Mouse (Mus musculus): Measurements from ENCODE around the gene Cap1. TPM values are rescaled to one million over a fixed set of nuclear protein-coding genes. Genes with fewer than 3 reads are reported as not detected.

Cap1 gene
- polyA plus RNA-seq (2012; rRNA removed): 129 and 179 TPM in 2 replicates

GRCm38 (mm10) chr4:122885768-122886578 is at the start of gene Cap1:
TSS of gene Cap1 (minus strand) at chr4:122886056.
- DNase-seq (ENCODE audit: low spot score): peak; percentile 88

DNA sequence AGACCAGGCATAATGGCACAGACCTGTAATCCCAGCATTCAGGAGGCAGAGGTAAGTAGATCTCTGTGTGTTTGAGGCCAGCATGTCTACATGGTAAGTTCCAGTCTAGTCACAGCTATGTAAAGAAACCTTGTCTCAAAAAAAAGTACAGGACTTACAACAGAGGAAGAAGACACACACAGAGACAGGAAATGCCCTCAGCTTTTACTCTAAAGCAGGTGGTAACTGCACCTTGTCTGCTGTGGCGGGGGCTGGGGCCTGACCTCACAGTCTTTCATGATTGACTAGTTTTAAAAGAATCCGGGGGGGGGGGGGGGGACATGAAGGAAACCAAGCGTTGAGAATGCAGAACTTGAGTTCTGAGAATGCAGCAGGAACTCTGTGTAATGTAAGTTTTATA is 48.0 kb upstream of the Cap1 start:
- DNase-seq (ENCODE audit: low spot score): no peak

- no peak for DNase-seq (ENCODE audit: low spot score)
Observed at GRCm38 (mm10) chr4:122933051-122933591, 47.3 kb upstream of the Cap1 start.

DNA sequence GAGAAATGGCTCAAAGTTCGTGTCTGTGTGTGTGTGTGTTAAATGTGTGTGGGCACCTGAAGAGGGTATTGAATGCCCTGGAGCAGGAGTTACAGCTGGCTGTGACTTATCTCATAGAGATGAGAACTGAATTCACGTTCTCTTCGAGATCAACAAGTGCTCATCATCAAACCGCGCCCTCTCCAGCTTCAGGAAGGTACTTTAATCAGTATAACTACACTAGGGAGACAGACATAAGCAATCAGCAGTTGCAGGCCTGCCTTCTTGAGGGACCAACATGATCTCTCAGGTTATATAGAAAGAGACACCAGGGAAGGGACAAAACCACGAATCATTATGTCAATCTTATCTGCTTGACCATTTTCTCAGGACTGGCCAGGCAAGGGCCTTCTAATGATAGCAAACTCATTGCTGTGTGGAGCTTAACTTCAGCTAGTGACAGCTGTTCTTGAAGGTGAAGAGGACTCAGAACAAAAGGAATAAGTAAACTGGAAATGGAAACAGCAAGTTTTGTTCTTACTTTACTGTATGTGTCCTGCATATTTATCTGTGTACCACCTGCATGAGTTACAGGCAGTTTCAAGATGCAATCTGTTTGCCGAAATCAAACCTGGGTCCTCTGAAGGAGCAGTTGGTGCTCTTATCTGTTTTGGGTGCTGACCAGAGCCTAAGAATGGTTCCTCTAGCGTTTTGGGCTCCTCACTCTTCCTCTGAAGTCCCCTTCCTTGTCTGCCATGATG is 46.6 kb upstream of the Cap1 start:
- DNase-seq (ENCODE audit: low spot score): no peak

- DNase-seq (ENCODE audit: low spot score): no peak
Observed at GRCm38 (mm10) chr4:122930939-122931590, 45.2 kb upstream of the Cap1 start.

DNA sequence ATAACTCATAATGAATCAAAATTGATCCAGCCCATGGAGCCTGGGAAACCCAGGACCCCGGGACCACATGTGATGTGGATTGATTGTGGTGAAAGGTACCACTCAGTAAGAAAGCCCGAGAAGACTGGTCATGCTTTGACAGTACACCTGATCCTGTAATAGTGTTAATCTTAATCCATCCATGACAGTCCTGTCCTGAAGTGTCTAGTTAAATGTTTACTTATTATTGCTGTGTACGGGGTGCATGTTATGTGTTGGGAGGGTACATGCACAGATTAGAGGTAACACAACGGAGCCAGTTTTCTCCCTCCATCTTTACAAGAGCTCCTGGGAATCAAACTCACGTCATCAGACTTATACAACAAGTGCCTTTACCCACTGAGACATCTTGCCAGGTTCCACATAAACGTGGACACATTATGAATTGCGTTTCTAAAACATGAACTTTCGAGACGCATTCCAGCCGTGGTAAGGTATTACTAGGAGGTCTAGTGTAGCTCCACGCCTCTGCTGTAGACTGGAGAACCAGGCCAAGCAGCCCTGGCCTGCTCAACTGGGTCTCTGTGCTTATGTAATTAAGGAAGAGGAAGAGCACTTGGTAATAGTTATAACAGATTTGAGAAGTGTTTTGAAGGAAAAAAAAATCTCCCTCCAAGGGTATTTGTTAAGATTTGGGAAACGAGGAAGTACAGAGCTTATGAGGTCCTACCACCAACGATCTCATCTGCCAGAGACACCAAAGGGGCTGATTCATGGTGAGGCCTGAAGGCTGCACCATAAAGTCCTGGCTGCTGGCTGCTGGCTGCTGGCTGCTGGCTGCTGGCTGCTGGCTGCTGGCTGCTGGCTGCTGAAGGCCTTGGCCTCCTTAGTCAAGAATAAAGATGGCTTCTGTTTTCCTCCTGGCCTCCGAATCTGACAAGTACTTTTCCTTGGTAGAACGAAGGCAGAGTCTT is 37.8 kb upstream of the Cap1 start:
- DNase-seq (ENCODE audit: low spot score): no peak

DNA sequence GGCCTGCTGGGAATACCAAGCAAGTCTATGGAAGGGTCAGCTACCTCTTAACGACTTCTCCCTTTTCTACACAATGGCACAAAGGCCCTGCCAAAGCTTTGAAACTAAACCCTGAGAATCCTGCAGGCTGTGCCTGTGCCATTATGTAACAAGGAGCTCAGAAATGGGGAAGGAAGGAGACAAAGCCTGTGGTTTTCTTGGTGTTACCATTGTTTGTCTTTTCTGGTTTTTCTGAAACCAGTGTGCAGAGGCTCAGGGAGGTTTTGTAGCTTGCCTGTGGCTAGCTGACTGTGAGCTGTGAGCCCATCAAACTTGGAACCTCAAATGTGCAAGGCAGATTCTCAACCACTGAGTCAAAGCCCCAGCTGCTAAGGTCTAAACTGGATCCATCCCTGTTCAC is 37.0 kb upstream of the Cap1 start:
- no peak for DNase-seq (ENCODE audit: low spot score)

GRCm38 (mm10) chr4:122915985-122916384 is 30.1 kb upstream of the Cap1 start:
- no peak for DNase-seq (ENCODE audit: low spot score)

DNA sequence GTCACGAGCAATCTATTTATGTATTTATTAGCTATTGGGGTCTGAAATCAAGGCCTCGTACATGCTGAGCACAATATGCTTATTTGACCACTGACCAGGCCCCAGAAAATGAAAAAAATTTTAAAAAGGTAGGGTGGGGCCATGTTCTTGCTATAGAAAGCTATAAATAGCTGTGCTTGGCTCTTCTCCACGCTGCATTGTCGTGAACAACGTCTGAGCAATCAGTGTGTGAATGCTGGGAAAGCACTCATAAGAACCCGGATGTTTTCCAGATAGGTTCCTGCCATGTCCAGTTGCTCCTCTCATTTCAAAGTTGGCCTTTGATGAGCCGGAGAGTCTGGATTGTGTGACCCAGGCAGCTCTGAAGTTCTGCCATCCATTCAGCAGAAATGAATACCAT is 28.3 kb upstream of the Cap1 start:
- no peak for DNase-seq (ENCODE audit: low spot score)

- DNase-seq (ENCODE audit: low spot score): no peak
Observed at GRCm38 (mm10) chr4:122912613-122913012, 26.8 kb upstream of the Cap1 start.

DNA sequence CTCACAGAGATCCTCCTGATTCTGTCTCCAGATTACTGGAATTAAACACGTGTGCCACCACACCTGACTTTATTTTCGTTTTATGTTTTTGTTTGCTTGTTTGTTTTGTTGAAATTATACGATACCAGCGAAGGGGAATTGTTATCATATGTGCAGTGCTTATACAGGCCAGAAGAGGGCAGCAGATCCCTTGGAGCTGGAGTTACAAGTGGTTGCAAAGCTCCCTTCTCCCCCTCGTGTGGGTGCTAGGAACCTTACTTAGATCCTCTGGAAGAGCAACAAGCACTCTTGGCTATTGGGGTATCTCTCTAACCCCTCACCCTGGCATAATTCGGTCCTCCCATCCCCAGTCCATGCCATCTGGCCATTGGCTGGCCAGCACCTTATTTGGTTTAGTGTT is 24.7 kb upstream of the Cap1 start:
- no peak for DNase-seq (ENCODE audit: low spot score)

GRCm38 (mm10) chr4:122909572-122910189 is 23.8 kb upstream of the Cap1 start:
- DNase-seq (ENCODE audit: low spot score): no peak

DNA sequence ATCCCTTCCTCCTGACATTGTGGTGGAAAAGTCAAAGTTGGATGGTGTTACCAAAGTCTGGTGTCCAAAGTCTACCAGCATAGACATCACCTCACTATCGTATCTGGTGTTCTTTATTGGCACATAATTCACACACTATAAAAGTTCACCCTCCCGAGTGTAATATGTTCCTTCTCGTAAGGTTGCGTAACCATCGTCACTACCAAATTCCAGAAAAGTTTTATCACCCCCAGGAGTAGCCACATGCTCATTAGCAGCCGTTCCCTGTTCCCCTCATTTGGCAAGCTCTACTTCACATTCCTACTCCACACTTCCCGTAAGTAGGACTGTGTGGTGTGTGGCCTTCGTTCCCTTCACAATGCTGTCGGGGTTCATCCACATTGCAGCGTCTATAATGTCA is 19.5 kb upstream of the Cap1 start:
- DNase-seq (ENCODE audit: low spot score): no peak

DNA sequence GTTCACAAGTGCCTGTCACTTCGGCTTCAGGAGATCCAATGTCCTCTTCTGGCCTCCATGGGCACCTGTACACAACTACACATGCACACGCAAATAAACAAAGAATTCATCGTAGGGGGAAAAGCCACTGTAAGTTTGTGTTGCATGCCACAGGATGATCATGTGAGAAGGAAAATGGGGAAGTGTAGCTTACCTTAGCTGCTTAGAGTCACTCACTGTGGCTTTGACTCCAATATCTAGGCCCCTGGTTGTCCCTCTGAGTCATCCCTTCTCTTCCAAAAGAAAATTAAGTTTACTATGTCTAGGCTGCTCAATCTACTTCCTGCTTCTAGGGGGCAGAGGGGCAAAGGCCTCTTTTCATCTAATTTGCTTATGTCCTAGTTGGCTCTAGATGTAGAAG is 17.9 kb upstream of the Cap1 start:
- DNase-seq (ENCODE audit: low spot score): no peak

- no peak for DNase-seq (ENCODE audit: low spot score)
Observed at GRCm38 (mm10) chr4:122902156-122902555, 16.3 kb upstream of the Cap1 start.

- DNase-seq (ENCODE audit: low spot score): peak; percentile 25
Observed at GRCm38 (mm10) chr4:122898313-122898712, 12.5 kb upstream of the Cap1 start.

DNA sequence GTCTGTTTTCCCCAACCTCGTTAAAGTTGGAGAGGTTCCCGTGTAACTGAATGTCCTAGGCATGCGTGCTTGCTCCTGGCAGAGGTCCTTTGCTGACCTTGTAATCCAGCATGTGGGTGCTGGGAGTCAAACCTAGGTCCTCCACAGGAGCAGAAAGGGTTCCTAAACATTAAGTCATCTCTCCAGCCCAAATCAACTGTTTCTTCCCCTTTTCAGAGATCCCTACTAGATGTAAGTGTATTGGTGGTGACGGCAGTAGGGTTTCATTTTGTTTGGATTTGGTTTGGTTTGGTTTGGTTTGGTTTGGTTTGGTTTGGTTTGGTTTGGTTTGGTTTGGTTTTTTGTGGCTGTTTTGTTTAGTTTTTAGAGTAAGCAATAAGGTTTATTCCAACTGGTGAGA is 11.9 kb upstream of the Cap1 start:
- DNase-seq (ENCODE audit: low spot score): no peak

DNA sequence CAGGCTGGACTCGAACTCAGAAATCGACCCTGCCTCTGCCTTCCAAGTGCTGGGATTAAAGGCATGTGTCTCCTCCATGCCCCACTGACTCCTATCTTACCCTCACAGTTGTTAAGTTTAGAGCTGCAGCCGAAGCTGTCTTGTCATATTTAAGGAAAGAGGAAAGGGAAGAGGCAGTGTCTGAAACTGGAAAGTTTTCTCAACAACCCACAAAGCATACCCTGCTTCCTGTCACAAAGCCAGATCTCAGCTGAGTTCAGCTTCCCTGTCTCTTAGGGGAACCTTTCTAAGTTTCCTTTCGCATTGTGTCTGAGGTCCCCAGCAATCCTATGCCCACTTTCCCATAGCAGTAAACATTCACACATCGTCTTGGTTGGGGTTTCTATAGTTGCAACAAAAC is 6.3 kb upstream of the Cap1 start:
- no peak for DNase-seq (ENCODE audit: low spot score)

GRCm38 (mm10) chr4:122891597-122891996 is 5.7 kb upstream of the Cap1 start:
- DNase-seq (ENCODE audit: low spot score): no peak

- DNase-seq (ENCODE audit: low spot score): no peak
Observed at GRCm38 (mm10) chr4:122890881-122891481, 5.1 kb upstream of the Cap1 start.

All from urinary bladder, adult 2 months (tissue).